Mouse (Mus musculus) cerebellum, adult 2 months (tissue): Measurements from ENCODE around the gene Iqsec1. TPM values are rescaled to one million over a fixed set of nuclear protein-coding genes. Genes with fewer than 3 reads are reported as not detected.
"Not testable (repeated sequence)": the region's sequence is repeated elsewhere in the genome, so short reads cannot be mapped to it uniquely, and the experiment has no call there.

ENCODE experiments used
- DNase-seq, 2 experiments: peaks; one replicate each; pipeline ENCODE4 v3.0.0; 2021
- H3K27ac ChIP-seq: fragments of 200-500 bp; 2 replicates; pipeline ENCODE4 v1.5.1; 2012; ENCODE audit warnings: low read length, control low read depth, inconsistent platforms; ENCODE audit not compliant: insufficient read depth
- H3K27me3 ChIP-seq: fragments of 200-500 bp; 2 replicates; pipeline ENCODE4 v1.6.1; 2012; ENCODE audit warnings: inconsistent platforms, mild to moderate bottlenecking, low read length, moderate library complexity; ENCODE audit not compliant: control insufficient read depth, insufficient read depth
- H3K4me1 ChIP-seq: fragments of 200-500 bp; 2 replicates; pipeline ENCODE4 v1.6.1; 2011; ENCODE audit warnings: low read length; ENCODE audit not compliant: control insufficient read depth, insufficient read depth
- H3K4me3 ChIP-seq: fragments of 200-500 bp; replicated peaks from 2 replicates; pipeline ENCODE3; 2011; ENCODE audit warnings: mild to moderate bottlenecking, low read depth, low read length, control low read depth; ENCODE audit not compliant: insufficient read depth
- CTCF ChIP-seq: fragments of 200-500 bp; IDR thresholded peaks from 2 replicates; pipeline ENCODE4 v1.5.1; 2011; ENCODE audit warnings: low read depth, mild to moderate bottlenecking, control low read depth, low read length, moderate library complexity, borderline replicate concordance; ENCODE audit not compliant: insufficient read depth
- POLR2A ChIP-seq: fragments of 200-500 bp; IDR thresholded peaks from 2 replicates; pipeline ENCODE4 v1.6.1; 2011; ENCODE audit warnings: low read length, control low read depth, borderline replicate concordance; ENCODE audit not compliant: insufficient read depth
- WGBS: fragments of 180-500 bp; shearing (Covaris S2); methylation state at CpG from one replicate; pipeline ENCODE4 v1.1.7; 2018; 5-methylcytosine and 5-hydroxymethylcytosine counted together
- polyA plus RNA-seq: library from polyadenylated mRNA; depleted of rRNA; stranded (reverse); fragments of >200 nt; gene quantifications from 2 replicates; pipeline ENCODE4 v1.2.3, GENCODE M21; 2012

The Iqsec1 gene
- polyA plus RNA-seq, 1 experiment = 249 TPM

DNA sequence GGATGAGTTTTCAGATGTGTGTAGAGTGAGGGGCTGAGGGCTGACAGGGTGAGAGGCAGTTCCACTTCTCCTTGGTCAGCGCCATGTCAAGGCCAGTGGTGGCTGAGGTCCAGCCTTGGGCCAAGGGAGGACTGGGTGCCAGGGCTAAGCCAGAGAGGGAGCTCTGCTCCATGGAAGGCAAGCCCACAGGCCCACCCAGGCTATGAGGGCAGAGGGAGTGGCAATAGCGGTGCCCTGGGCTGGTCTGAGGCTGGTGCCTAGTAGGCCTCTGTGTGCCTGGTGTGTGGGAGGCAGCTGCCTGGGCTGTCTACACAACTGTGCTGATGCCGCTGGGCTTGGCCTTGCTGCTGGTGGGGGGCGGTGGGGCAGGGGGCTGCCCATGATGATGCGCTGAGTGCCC, 326.3 kb downstream of the Iqsec1 start:
- Histone ChIP-seq H3K27me3 (no peaks in the 10 kb centered on the region), H3K27ac (no peak overlapping the region), H3K4me3 (no peak overlapping the region), H3K4me1 (peaks cover 6% of the 10 kb centered on the region; the same call in 1 of the 2 replicates)
- TF ChIP-seq POLR2A (no peak), CTCF (no peak)
- peak in 1 of 2 experiments; percentile 8 for DNase-seq
- WGBS = 91% methylated on average over 5 of the region's 5 CpGs

DNA sequence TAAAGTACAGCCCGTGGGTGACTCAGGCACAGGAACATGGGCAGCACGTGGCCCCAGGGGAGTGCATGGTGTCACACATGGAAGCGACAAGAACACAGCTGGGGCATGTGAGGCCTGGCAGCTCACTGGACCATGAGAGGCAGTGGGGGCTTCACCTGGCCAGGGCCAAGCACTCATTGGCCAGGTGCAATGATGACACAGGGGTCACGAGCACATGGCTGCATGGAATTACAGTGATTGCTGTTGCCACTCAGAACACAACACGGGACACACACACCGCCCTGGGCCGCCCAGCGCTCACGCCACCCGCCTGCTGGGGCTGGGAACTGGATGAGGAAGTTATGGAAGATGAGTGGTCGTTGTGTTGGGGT, 327.5 kb downstream of the Iqsec1 start:
- 75% methylated on average over 11 of the region's 11 CpGs for WGBS
- no peaks in the 10 kb centered on the region for H3K27me3 ChIP-seq
- no peak overlapping the region for H3K4me3 ChIP-seq
- DNase-seq = no peak
- TF ChIP-seq CTCF (no peak), POLR2A (no peak)
- H3K27ac ChIP-seq = no peak overlapping the region
- H3K4me1 ChIP-seq = peaks cover 6% of the 10 kb centered on the region; the same call in 1 of the 2 replicates

- no peak for DNase-seq
- Histone ChIP-seq H3K4me3 (no peak overlapping the region), H3K4me1 (peaks cover 6% of the 10 kb centered on the region; the same call in 1 of the 2 replicates), H3K27me3 (no peaks in the 10 kb centered on the region), H3K27ac (no peak overlapping the region)
- TF ChIP-seq CTCF (no peak), POLR2A (no peak)
- WGBS = 56% methylated on average over 20 of the region's 20 CpGs
Observed at GRCm38 (mm10) chr6:90660398-90661028, 328.0 kb downstream of the Iqsec1 start.

- no peak for DNase-seq
- Histone ChIP-seq H3K4me3 (no peak overlapping the region), H3K27ac (no peak overlapping the region), H3K4me1 (peaks cover 6% of the 10 kb centered on the region; the same call in 1 of the 2 replicates), H3K27me3 (no peaks in the 10 kb centered on the region)
- WGBS = 65% methylated on average over 2 of the region's 2 CpGs
- TF ChIP-seq CTCF (no peak), POLR2A (no peak)
Observed at GRCm38 (mm10) chr6:90659913-90660312, 328.6 kb downstream of the Iqsec1 start.

DNA sequence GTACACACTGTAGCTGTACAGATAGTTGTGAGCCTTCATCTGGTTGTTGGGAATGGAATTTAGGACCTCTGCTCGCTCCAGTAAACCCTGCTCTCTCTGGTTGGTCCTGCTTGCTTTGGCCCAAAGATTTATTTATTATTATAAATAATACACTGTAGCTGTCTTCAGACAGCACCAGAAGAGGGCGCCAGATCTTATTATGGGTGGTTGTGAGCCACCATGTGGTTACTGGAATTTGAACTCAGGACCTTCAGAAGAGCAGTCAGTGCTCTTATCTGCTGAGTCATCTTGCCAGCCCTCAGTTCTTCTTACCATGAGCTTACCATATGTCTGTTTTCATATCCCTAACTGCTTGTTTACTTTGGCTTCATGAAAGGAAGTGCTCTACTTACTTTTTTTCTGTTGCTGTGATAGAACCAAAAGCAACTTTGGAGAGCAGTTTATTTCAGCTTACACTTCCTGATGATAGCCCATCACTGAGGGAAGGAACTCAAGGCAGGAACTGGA, 332.1 kb downstream of the Iqsec1 start:
- 69% methylated on average over 2 of the region's 2 CpGs for WGBS
- not testable (repeated sequence) for DNase-seq, H3K27me3 ChIP-seq, H3K27ac ChIP-seq, H3K4me1 ChIP-seq, H3K4me3 ChIP-seq

- H3K27ac ChIP-seq = no peak overlapping the region
- no peak overlapping the region for H3K4me3 ChIP-seq
- TF ChIP-seq CTCF = peak; percentile 78
- TF ChIP-seq POLR2A = no peak
- H3K4me1 ChIP-seq = no peaks in the 10 kb centered on the region
- 61% methylated on average over 2 of the region's 2 CpGs for WGBS
- no peaks in the 10 kb centered on the region for H3K27me3 ChIP-seq
- DNase-seq = peak; percentile 58 to 59
Observed at GRCm38 (mm10) chr6:90653736-90654135, 334.7 kb downstream of the Iqsec1 start.

DNA sequence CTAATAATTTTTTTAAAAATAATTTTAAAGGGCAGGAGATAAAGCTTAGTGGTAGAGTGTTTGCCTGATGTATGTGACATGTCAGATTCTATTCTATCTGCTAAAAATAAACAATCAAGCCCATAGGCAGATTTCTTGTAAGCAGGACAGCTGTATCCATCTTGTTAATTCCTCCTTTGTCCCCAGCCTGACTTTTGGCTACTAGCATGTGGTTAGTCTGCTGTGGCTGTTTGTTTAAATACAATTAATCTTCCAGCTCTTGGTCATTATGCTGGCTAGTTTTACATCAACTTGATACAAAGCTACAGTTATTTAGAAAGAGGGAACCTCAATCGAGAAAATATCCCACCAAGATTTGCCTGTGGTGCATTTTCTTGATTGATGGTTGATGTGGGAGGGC, 337.9 kb downstream of the Iqsec1 start:
- TF ChIP-seq POLR2A (no peak), CTCF (no peak)
- Histone ChIP-seq H3K4me3 (no peak overlapping the region), H3K27me3 (no peaks in the 10 kb centered on the region), H3K4me1 (no peaks in the 10 kb centered on the region), H3K27ac (no peak overlapping the region)
- DNase-seq = no peak
- 68% methylated on average over 1 of the region's 1 CpGs for WGBS

GRCm38 (mm10) chr6:90649279-90649678, 339.2 kb downstream of the Iqsec1 start:
- H3K4me3 ChIP-seq = no peak overlapping the region
- no peaks in the 10 kb centered on the region for H3K4me1 ChIP-seq
- DNase-seq = no peak
- no peaks in the 10 kb centered on the region for H3K27me3 ChIP-seq
- no peak for TF ChIP-seq CTCF
- no peak for TF ChIP-seq POLR2A
- no peak overlapping the region for H3K27ac ChIP-seq
- WGBS = 72% methylated on average over 4 of the region's 4 CpGs
